In genomic region chr17:12664156-12664555, GRCm38 (mm10) we compare ENCODE assay signal across 17 mouse cellular contexts. TPM values are rescaled to one million over a fixed set of nuclear protein-coding genes. Genes with fewer than 3 reads are reported as not detected.
DNase-seq lines count a peak whose midpoint lies in the region; ATAC-seq and TF ChIP-seq lines count a peak whose summit lies in the region.
"Had no signal": no experiment of that assay in that cellular context is flagged by ENCODE, and none has a peak within 500 bp of the region (broad histone marks: within the 10 kb centered on the region; RNA-seq: fewer than 3 reads in every experiment).

No protein-coding gene starts in this region.

- no peak for TF ChIP-seq CTCF in forebrain, postnatal 0 days (IDR thresholded peaks at IDR 0.05; ENCODE audit: low read depth)

- no peak overlapping the region for H3K27ac ChIP-seq in kidney, embryonic 14.5 days (ENCODE audit: low read depth, low read length)
- no peak overlapping the region for H3K27ac ChIP-seq in forebrain, postnatal 0 days (ENCODE audit: low read depth, low read length)
- H3K27ac ChIP-seq: forebrain, embryonic 13.5 days; layer of hippocampus, adult 2 months; macrophage; midbrain, embryonic 12.5 days had no signal

- peak; percentile 73 to 80 for DNase-seq in adrenal gland, adult (ENCODE audit: inconsistent age in 2 of 2, low spot score in 1 of 2)
- no peak for DNase-seq in adrenal gland, postnatal 4 days (ENCODE audit: low spot score in 2 of 2)
- peak; percentile 64 for DNase-seq in kidney, adult 9 months
- peak; percentile 85 for DNase-seq in brain, adult 2 months (ENCODE audit: low read depth, low spot score)
- DNase-seq in cerebellum, adult 9-11 months: peak; percentile 84
- DNase-seq in forebrain, postnatal 0 days: no peak
- no peak for DNase-seq in thymus, postnatal 25 days
- DNase-seq: embryo, embryonic 11 days; lung, adult 2 months; spleen, adult 18-20 months; thymus, postnatal 36 days had no signal

- H3K4me3 ChIP-seq in kidney, embryonic 14.5 days (ENCODE audit: low read length): no peak overlapping the region
- no peak overlapping the region for H3K4me3 ChIP-seq in forebrain, postnatal 0 days (ENCODE audit: low read depth, low read length)
- H3K4me3 ChIP-seq: forebrain, embryonic 13.5 days; layer of hippocampus, adult 2 months; midbrain, embryonic 12.5 days had no signal

- H3K9me3 ChIP-seq in kidney, embryonic 14.5 days (ENCODE audit: control insufficient read depth, low read length): no peaks in the 10 kb centered on the region
- no peaks in the 10 kb centered on the region for H3K9me3 ChIP-seq in forebrain, postnatal 0 days (ENCODE audit: low read length)
- H3K9me3 ChIP-seq: forebrain, embryonic 13.5 days; midbrain, embryonic 12.5 days had no signal

- 66% methylated on average over 8 of the region's 8 CpGs for WGBS in kidney, embryonic 14.5 days
- WGBS in forebrain, postnatal 0 days: 83% methylated on average over 8 of the region's 8 CpGs

- peaks cover 13% of the 10 kb centered on the region; the same call in 1 of the 2 replicates for H3K4me1 ChIP-seq in kidney, embryonic 14.5 days (ENCODE audit: control insufficient read depth, insufficient read depth, low read length)
- no peaks in the 10 kb centered on the region for H3K4me1 ChIP-seq in forebrain, postnatal 0 days (ENCODE audit: insufficient read depth)
- H3K4me1 ChIP-seq: forebrain, embryonic 13.5 days; midbrain, embryonic 12.5 days had no signal

- no peaks in the 10 kb centered on the region for H3K36me3 ChIP-seq in kidney, embryonic 14.5 days (ENCODE audit: control insufficient read depth, insufficient read depth, low read length)
- H3K36me3 ChIP-seq in forebrain, postnatal 0 days (ENCODE audit: insufficient read depth): no peaks in the 10 kb centered on the region
- H3K36me3 ChIP-seq: midbrain, embryonic 12.5 days had no signal

- H3K4me2 ChIP-seq in kidney, embryonic 14.5 days (replicated peaks; ENCODE audit: low read depth, low read length): no peak overlapping the region
- H3K4me2 ChIP-seq in forebrain, postnatal 0 days (ENCODE audit: low read depth): no peak overlapping the region
- H3K4me2 ChIP-seq: forebrain, embryonic 13.5 days; midbrain, embryonic 12.5 days had no signal

- no peak for ATAC-seq in kidney, embryonic 14.5 days (ENCODE audit: low FRiP score, low TSS enrichment)
- ATAC-seq in forebrain, postnatal 0 days: no peak
- ATAC-seq: forebrain, embryonic 13.5 days; inflammation-experienced regulatory T-cells, adult 6 months had no signal

- no peaks in the 10 kb centered on the region; the same call in 1 of the 2 replicates for H3K27me3 ChIP-seq in kidney, embryonic 14.5 days (ENCODE audit: control insufficient read depth, insufficient read depth, low read length)
- no peaks in the 10 kb centered on the region for H3K27me3 ChIP-seq in forebrain, postnatal 0 days (ENCODE audit: insufficient read depth, low read length)
- H3K27me3 ChIP-seq: forebrain, embryonic 13.5 days had no signal

- H3K9ac ChIP-seq in kidney, embryonic 14.5 days (ENCODE audit: low read depth, low read length): no peak overlapping the region
- H3K9ac ChIP-seq in forebrain, postnatal 0 days: no peak overlapping the region
- H3K9ac ChIP-seq: forebrain, embryonic 13.5 days; midbrain, embryonic 12.5 days had no signal

RNA-seq across cellular contexts. Expression of gene Slc22a1, which starts 11.5 kb away (rescaled TPM):
- 10 to 100 TPM in 1 of 2 experiments, 1 to 10 TPM in 1; 4.5 to 17.4 TPM for total RNA-seq in adrenal gland, postnatal 4 days (2021)
- polyA plus RNA-seq in kidney, embryonic 14.5 days (2014; fragmentation: Nextera tagmentation; extraction: Ambion mirVana): 0.63 and 1.2 TPM in 2 replicates
- not detected in 2 replicates for total RNA-seq in forebrain, postnatal 0 days (2014; rRNA removed)
- polyA plus RNA-seq in forebrain, postnatal 0 days (2015; fragmentation: Nextera tagmentation; extraction: Ambion mirVana): not detected in 2 replicates
- total RNA-seq: layer of hippocampus, adult 2 months had no signal
- polyA plus RNA-seq: forebrain, embryonic 13.5 days; macrophage; midbrain, embryonic 12.5 days had no signal

Comparison
In these comparisons a context has a peak if more than half of its experiments do, and no peak if none do; other contexts are left out.
1. DNase-seq: peak in adrenal gland, adult (2 of 2), kidney, adult 9 months (single experiment), brain, adult 2 months (single experiment) and cerebellum, adult 9-11 months (single experiment); none in adrenal gland, postnatal 4 days (0 of 2), forebrain, postnatal 0 days (single experiment) and thymus, postnatal 25 days (single experiment).